Mouse (Mus musculus): ENCODE results near the gene Rps18. TPM values are rescaled to one million over a fixed set of nuclear protein-coding genes. Genes with fewer than 3 reads are reported as not detected.
"Not testable (repeated sequence)": the region's sequence is repeated elsewhere in the genome, so short reads cannot be mapped to it uniquely, and the experiment has no call there.

The Rps18 gene
- polyA plus RNA-seq, 1 experiment from 2014 or later, result 847 TPM

DNA sequence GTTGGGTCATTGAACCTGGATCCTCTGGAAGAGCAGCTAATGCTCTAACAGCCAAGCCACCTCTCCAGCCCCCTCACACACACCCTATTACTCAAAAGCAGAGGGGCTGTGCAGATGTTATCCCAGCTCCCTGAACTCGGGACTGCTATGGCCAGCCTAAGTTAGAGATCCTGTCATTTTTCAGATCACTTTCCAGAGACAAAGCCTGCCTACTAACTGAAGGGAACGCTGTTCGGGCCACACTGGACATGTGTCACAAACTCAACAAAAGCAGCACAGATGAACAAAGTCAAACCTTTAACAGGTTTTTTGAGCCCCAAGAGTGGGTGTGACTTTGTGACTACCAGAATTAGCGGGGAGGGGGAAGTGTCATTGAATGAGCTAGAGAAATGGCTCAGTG, 2.9 kb downstream of the Rps18 start:
- 81% methylated on average over 4 of the region's 4 CpGs for WGBS
- H3K27me3 ChIP-seq, result no peaks in the 10 kb centered on the region
- H3K36me3 ChIP-seq, result peaks cover 25% of the 10 kb centered on the region
- no peak overlapping the region for H3K4me3 ChIP-seq
- H3K4me1 ChIP-seq (replicated peaks), result peaks cover 58% of the 10 kb centered on the region
- no peaks in the 10 kb centered on the region for H3K9me3 ChIP-seq (replicated peaks)
- H3K4me2 ChIP-seq, result 0 out of 2 replicates have a peak overlapping the region, but pooled peaks have one; percentile 2
- ATAC-seq (replicated peaks; ENCODE audit: insufficient number of reproducible peaks, insufficient read depth, low FRiP score, low read depth), result no peak
- no peak overlapping the region for H3K9ac ChIP-seq
- H3K27ac ChIP-seq, result no peak overlapping the region

DNA sequence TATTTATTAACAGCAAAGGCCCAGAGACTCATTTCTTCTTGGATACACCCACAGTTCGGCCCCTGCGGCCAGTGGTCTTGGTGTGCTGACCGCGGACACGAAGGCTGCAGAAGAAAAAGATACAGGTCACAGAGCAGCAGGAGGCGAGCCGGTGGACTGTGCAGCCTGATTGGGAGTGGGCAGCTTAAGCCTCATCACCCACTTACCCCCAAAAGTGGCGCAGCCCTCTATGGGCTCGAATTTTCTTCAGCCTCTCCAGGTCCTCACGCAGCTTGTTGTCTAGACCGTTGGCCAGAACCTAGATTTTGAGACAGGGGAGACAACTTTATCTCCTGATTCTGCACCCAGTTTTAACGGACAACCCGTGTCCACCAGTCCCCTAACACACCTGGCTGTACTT, 3.8 kb downstream of the Rps18 start:
- H3K27me3 ChIP-seq; ATAC-seq (replicated peaks; ENCODE audit: insufficient number of reproducible peaks, insufficient read depth, low FRiP score, low read depth); H3K9me3 ChIP-seq (replicated peaks); H3K9ac ChIP-seq; H3K27ac ChIP-seq: not testable (repeated sequence)
- Histone ChIP-seq H3K4me2 (peak overlapping the region; percentile 97), H3K36me3 (peaks cover 25% of the 10 kb centered on the region), H3K4me3 (peak overlapping the region; percentile 61), H3K4me1 (replicated peaks) (peaks cover 58% of the 10 kb centered on the region)
- 82% methylated on average over 13 of the region's 13 CpGs for WGBS

DNA sequence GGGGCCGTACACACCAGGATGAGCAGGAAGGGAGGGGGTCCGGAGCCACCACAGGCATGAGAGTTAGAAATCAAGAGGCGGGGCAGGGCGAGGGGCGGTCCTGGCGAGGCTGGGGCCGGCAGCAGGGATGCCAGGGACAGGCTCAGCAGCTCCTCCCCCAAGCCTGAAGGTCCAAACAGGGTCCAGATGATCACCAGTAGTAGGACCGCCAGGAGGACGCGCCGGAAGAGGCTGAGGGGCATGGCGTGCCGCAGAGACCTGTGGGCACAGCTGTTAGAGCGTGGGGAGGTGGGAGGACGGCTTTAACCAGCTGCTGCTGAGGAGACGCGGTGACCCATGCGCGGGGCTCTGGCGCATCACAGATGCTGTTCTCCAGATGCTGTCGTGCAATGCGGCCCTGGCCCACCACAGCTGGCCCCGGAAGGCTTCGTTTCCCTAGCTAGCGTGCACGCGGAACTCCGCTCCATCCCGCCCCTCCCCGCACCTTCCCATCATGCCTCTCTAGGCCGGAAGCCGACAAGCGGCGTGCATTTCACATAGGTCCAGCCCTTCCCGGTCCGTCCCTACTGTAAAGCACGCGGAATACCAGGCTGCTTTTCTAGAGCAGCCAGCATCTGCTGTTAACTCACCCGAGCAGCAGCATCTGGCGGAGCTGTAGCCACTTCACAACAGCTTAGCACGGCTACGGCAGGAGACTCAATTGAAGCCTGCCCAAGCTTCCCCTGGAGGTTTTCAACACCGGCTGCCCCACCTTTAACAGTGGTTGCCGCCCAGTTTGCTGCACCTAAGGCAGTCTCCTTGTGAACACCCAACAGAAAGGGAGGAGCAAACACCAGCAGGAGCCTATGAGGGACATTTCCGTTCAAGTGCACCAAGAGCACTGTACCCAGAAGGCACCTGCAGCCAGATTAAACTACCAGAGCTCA, 4.5 kb downstream of the Rps18 start, which contains the start of gene B3galt4:
Gene B3galt4, minus strand, starts transcription at position 468 of the 926 bp plus-strand sequence.
- Histone ChIP-seq H3K9me3 (replicated peaks) (no peaks in the 10 kb centered on the region), H3K9ac (peak within 1 kb of the TSS; percentile 73), H3K36me3 (peaks cover 27% of the 10 kb centered on the region), H3K27me3 (no peaks in the 10 kb centered on the region), H3K4me3 (peak within 1 kb of the TSS; percentile 61), H3K4me1 (replicated peaks) (peaks cover 53% of the 10 kb centered on the region), H3K4me2 (peak within 1 kb of the TSS; percentile 97), H3K27ac (peak within 1 kb of the TSS; percentile 89)
- WGBS, result 1% methylated on average over 45 of the region's 45 CpGs
- ATAC-seq (replicated peaks; ENCODE audit: insufficient number of reproducible peaks, insufficient read depth, low FRiP score, low read depth), result peak; percentile 68

DNA sequence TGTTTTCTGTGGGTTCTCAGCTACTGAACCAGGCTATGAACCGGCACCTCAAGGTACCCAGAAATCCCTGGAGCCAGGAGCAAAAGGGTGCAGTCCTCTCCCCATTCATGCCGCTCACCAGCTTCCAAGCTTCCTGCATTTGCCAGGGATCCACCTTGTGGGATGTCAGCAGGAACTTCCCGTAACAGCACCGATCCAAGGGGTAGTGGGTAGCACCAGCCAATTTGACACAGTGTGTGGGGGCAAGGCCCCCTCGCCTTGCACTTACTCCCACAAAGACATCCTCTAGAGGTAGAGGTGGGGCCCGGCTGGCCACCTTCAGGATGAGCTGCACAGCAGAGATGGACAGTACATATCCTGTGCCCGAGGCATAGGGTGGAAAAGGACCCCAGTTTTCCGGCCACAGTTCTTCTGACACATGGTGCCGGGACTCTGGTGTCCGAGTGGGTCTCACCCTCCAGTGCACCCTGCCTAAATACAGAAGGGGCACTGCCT, 5.6 kb downstream of the Rps18 start:
- H3K27me3 ChIP-seq, result no peaks in the 10 kb centered on the region

DNA sequence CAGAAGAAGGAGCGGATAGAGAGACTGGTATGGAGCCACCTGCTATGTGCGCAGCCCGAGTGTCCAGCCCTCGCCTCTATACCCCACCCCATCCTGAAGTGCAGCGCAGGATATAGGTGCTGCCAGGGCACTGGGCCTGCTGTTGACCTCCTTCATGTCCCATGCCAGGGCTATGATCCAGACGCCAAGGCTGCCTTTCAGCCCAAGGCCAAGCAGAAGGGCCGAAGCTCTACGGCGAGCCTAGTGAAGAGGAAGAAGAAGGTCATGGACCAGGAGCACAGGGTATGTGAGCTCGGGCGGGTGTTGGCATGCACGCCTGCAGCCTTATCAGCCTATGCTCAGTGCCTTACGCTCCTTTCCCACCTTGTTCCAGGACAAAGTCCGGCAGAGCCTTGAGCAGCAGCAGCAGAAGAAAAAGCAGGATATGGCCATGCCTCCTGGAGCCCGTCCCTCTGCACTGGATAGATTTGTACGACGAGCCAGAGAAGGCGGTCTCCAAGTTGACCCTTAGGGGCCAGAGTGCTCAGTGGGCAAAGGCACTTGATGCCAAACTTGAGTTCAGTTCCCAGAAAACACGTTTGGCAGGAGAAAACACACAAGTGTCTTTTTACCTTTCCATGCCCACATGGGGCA, 6.8 kb downstream of the Rps18 start:
- Histone ChIP-seq H3K9ac (no peak overlapping the region), H3K36me3 (peaks cover 42% of the 10 kb centered on the region), H3K4me1 (replicated peaks) (peaks cover 45% of the 10 kb centered on the region), H3K9me3 (replicated peaks) (no peaks in the 10 kb centered on the region), H3K27ac (no peak overlapping the region), H3K4me3 (no peak overlapping the region), H3K4me2 (no peak overlapping the region), H3K27me3 (no peaks in the 10 kb centered on the region)
- 88% methylated on average over 19 of the region's 19 CpGs for WGBS
- no peak for ATAC-seq (replicated peaks; ENCODE audit: insufficient number of reproducible peaks, insufficient read depth, low FRiP score, low read depth)

More for the DNA sequence above, 5.6 kb downstream of the Rps18 start:
- H3K9ac ChIP-seq, result peak overlapping the region; percentile 73
- H3K27ac ChIP-seq, result peak overlapping the region; percentile 89; the same call in 1 of the 2 replicates
- ATAC-seq (replicated peaks; ENCODE audit: insufficient number of reproducible peaks, insufficient read depth, low FRiP score, low read depth), result no peak
- peak overlapping the region; percentile 97 for H3K4me2 ChIP-seq
- no peaks in the 10 kb centered on the region for H3K9me3 ChIP-seq (replicated peaks)
- H3K4me3 ChIP-seq, result peak overlapping the region; percentile 61
- 69% methylated on average over 10 of the region's 10 CpGs for WGBS
- peaks cover 53% of the 10 kb centered on the region for H3K4me1 ChIP-seq (replicated peaks)
- H3K36me3 ChIP-seq, result peaks cover 38% of the 10 kb centered on the region

DNA sequence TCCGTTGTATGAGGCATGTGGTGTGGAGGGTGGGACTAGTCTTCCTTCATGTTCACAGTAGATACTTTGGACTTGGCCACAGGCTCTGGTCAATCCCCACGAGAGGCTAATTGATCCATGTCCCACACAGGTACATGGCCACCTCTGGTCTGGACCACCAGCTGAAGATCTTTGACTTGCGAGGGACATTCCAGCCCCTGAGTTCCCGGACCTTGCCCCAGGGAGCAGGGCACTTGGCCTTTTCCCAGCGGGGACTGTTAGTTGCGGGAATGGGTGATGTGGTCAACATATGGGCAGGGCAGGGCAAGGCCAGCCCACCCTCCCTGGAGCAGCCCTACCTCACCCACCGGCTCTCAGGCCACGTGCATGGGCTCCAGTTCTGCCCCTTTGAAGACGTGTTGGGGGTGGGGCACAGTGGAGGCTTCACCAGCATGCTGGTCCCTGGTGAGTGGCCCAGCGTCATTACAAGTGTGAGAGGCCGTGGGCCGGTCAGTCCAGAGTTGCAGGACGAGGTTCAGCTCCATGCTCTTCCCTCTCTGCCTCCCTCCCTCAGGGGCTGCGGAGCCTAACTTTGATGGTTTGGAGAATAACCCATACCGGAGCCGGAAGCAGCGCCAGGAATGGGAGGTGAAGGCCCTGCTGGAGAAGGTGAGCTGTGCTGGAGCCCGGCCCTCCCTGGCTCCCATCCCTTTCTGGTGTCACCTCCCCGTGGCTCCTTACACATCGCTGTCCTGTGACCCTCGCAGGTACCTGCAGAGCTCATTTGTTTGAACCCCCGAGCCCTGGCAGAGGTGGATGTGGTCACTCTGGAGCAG, 7.5 kb downstream of the Rps18 start:
- no peaks in the 10 kb centered on the region for H3K9me3 ChIP-seq (replicated peaks)
- H3K4me1 ChIP-seq (replicated peaks), result peaks cover 38% of the 10 kb centered on the region
- H3K4me3 ChIP-seq, result no peak overlapping the region
- H3K4me2 ChIP-seq, result no peak overlapping the region
- H3K27ac ChIP-seq, result no peak overlapping the region
- 87% methylated on average over 22 of the region's 22 CpGs for WGBS
- ATAC-seq (replicated peaks; ENCODE audit: insufficient number of reproducible peaks, insufficient read depth, low FRiP score, low read depth), result no peak
- no peaks in the 10 kb centered on the region for H3K27me3 ChIP-seq
- H3K9ac ChIP-seq, result no peak overlapping the region
- H3K36me3 ChIP-seq, result peaks cover 38% of the 10 kb centered on the region

DNA sequence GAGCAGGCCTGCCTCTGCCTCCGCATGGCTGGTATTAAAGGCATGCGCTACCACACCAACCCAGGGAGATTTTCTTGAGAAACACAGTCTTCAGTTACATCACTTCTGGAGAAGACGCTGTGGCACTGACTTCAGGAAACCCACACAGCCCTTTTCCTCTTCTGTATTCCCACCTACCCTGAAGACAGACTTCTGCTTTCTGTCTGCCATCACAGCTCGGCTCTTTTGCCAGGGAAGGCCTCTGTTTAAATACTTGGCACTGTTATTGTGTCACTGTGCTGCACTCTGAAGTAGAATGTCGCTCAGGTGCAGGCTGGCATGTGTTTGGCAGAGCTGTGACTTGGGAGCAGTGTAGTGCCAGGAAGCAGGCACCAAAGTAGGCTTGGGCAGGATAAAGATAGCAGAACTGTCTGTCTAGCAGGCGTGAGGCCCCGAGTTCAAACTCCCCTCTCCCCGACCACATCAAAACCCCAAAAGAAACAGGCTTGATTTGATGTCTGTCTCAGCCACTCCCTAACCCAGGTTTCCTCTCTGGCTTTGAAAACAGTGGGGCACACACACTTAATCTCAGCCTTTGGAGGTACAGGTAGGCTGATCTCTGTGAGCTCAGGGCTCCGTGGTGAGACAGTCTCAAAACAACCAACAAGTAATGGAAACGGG, 8.2 kb downstream of the Rps18 start:
- no peak overlapping the region for H3K27ac ChIP-seq
- no peak overlapping the region for H3K4me3 ChIP-seq
- no peak overlapping the region for H3K4me2 ChIP-seq
- peaks cover 31% of the 10 kb centered on the region for H3K4me1 ChIP-seq (replicated peaks)
- peaks cover 30% of the 10 kb centered on the region for H3K36me3 ChIP-seq
- H3K9ac ChIP-seq, result no peak overlapping the region
- ATAC-seq (replicated peaks; ENCODE audit: insufficient number of reproducible peaks, insufficient read depth, low FRiP score, low read depth), result no peak
- H3K27me3 ChIP-seq, result no peaks in the 10 kb centered on the region
- WGBS, result 78% methylated on average over 10 of the region's 10 CpGs
- no peaks in the 10 kb centered on the region for H3K9me3 ChIP-seq (replicated peaks)

DNA sequence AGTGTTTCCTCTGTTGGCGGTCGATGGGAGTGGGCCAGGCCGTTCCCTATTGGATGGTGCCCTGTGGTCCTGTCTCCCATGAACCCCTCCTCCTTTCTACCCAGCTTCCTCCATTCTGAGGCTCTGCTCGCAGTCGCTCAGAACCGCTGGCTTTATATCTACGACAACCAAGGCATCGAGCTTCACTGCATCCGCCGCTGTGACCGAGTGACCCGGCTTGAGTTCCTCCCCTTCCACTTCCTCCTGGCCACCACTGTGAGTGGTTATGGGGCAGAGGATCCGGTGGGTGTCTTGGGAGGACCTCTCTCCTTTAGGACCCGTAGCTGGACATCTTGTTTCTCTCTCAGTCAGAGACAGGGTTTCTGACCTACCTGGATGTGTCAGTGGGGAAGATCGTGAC, 12.3 kb downstream of the Rps18 start:
- WGBS, result 92% methylated on average over 15 of the region's 15 CpGs
- no peak for ATAC-seq (replicated peaks; ENCODE audit: insufficient number of reproducible peaks, insufficient read depth, low FRiP score, low read depth)
- H3K4me2 ChIP-seq, result no peak overlapping the region
- H3K36me3 ChIP-seq, result peaks cover 20% of the 10 kb centered on the region; the same call in 1 of the 2 replicates
- H3K4me3 ChIP-seq, result no peak overlapping the region
- H3K4me1 ChIP-seq (replicated peaks), result peaks cover 18% of the 10 kb centered on the region
- H3K9me3 ChIP-seq (replicated peaks), result no peaks in the 10 kb centered on the region
- no peaks in the 10 kb centered on the region for H3K27me3 ChIP-seq
- no peak overlapping the region for H3K27ac ChIP-seq
- no peak overlapping the region for H3K9ac ChIP-seq

DNA sequence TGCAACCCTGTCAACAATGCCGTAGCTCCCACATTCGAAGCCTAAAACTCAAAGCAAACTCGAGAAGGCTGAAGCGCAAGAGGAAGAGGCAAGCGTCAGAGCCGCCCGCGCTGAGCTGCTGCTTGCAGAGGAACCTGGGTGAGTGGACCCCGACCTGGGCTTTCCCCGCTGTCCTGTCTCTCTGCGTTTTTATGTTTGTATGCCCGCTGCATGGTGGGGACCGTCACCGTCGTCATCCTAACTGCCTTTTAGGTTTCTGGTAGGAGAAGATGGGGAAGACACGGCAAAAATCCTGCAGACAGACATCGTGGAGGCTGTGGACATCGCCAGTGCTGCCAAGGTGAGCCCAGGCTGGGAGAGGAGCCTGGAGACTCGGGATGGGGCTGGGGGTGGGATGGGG, 14.4 kb downstream of the Rps18 start:
- Histone ChIP-seq H3K4me3 (peak overlapping the region; percentile 91), H3K4me2 (peak overlapping the region; percentile 82), H3K9me3 (replicated peaks) (no peaks in the 10 kb centered on the region), H3K9ac (peak overlapping the region; percentile 80), H3K27ac (no peak overlapping the region), H3K27me3 (no peaks in the 10 kb centered on the region), H3K4me1 (replicated peaks) (peaks cover 18% of the 10 kb centered on the region), H3K36me3 (peaks cover 30% of the 10 kb centered on the region; the same call in 1 of the 2 replicates)
- 51% methylated on average over 19 of the region's 19 CpGs for WGBS
- ATAC-seq (replicated peaks; ENCODE audit: insufficient number of reproducible peaks, insufficient read depth, low FRiP score, low read depth), result no peak

DNA sequence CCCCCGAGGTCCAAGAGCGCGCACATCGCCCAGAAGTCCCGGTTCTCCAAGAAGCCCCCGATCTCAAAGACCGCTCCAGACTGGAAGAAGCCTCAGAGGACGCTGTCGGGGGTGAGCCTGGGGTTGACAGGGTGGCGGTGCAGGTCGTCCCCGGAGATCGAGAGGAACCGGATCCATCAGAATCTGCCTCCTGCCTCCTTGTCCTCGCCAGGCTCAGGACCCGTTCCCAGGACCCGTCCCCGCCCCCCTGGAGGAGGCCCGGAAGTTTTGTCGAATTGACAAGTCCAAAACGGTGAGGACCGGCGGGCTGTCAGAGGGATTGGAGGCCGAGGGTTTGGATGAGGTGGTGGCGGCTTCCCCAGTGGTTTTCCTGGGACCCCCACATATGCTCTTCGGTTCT, 14.8 kb downstream of the Rps18 start:
- H3K9ac ChIP-seq, result peak overlapping the region; percentile 80
- ATAC-seq (replicated peaks; ENCODE audit: insufficient number of reproducible peaks, insufficient read depth, low FRiP score, low read depth), result 0 out of 2 replicates have a peak, but pooled peaks have one; percentile 4
- no peaks in the 10 kb centered on the region for H3K9me3 ChIP-seq (replicated peaks)
- H3K27ac ChIP-seq, result no peak overlapping the region
- peaks cover 18% of the 10 kb centered on the region for H3K4me1 ChIP-seq (replicated peaks)
- H3K4me3 ChIP-seq, result peak overlapping the region; percentile 91
- no peaks in the 10 kb centered on the region for H3K27me3 ChIP-seq
- peaks cover 27% of the 10 kb centered on the region; the same call in 1 of the 2 replicates for H3K36me3 ChIP-seq
- WGBS, result 2% methylated on average over 26 of the region's 26 CpGs
- peak overlapping the region; percentile 82 for H3K4me2 ChIP-seq
